Mouse (Mus musculus) lung, adult 2 months (tissue): ENCODE measurements at regions not wholly inside any gene's neighbourhood (a gene's known extent, or its start where the extent isn't known, plus 50 kb on each side); places are given as distances from the start of the nearest gene placed in this dataset.

Experiments used
- CTCF ChIP-seq: fragments of 200-500 bp; IDR thresholded peaks from 2 replicates; pipeline ENCODE4 v1.5.1; 2011; ENCODE audit warnings: mild to moderate bottlenecking, low read length, control low read depth; ENCODE audit not compliant: insufficient read depth
- POLR2A ChIP-seq: fragments of 200-500 bp; IDR thresholded peaks from 2 replicates; pipeline ENCODE4 v1.6.1; 2011; ENCODE audit warnings: low read depth, mild to moderate bottlenecking, control low read depth, low read length, borderline replicate concordance; ENCODE audit errors: extremely low read depth

DNA sequence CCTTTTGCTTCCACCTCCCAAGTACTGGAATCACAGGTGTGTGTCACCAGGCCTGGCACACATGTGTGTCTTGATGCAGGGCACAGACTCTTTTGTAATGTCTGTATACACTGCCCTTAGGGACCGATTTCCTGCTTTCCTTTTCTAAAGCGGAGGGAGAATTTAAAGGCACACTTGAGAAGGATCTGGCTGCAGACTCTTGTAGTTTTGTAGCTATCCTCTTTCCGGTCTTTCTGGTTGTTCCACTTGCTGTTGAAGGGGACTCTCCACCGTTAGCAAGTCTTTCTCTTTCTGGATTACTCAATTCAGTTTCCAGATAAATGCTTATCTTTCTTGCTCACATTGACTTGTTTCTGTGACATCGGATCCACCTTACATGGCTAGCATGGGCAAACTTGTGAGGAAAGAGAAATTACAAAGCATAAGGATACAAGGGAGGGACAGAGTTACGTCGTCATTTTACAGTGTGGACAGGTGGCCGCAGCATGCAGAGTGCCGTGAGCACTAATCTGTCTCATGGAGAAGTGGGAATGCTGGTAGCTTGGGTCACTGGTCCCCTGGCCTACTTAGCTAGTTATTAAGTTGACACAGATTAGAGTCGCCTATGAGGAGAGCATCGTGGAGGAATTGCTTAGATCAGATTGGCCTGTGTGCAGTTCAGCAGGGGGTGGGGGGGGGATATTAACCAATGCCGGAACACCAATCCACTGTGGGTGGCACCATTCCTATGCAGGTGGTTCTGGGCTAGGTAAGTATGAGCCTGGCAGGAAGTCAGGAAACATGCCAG, 54.4 kb upstream of the Parp11 start:
- TF ChIP-seq POLR2A (no peak), CTCF (no peak)
